Mouse (Mus musculus) forebrain, embryonic 14.5 days (tissue): ENCODE measurements around the gene Olfr39. TPM values are rescaled to one million over a fixed set of nuclear protein-coding genes. Genes with fewer than 3 reads are reported as not detected.
"Not testable (repeated sequence)": the region's sequence is repeated elsewhere in the genome, so short reads cannot be mapped to it uniquely, and the experiment has no call there.

Source experiments
- ATAC-seq: fragments of 200-750 bp; cut with Nextera tagmentation; 2 replicates; pipeline ENCODE4 v1.8.0; 2017; ENCODE audit warnings: mild to moderate bottlenecking, moderate library complexity
- DNase-seq: peaks from one replicate; pipeline ENCODE4 v3.0.0-alpha.2; 2015; ENCODE audit warnings: low spot score
- H3K27ac ChIP-seq: fragments of 300-500 bp; sonication (generic); 2 replicates; pipeline ENCODE4 v1.5.1; 2014; ENCODE audit warnings: low read depth, mild to moderate bottlenecking, control low read depth, low read length, moderate library complexity
- H3K27me3 ChIP-seq: fragments of 300-500 bp; sonication (generic); replicated peaks from 2 replicates; pipeline ENCODE4 v1.6.1; 2014; ENCODE audit warnings: low read length, control low read depth, mixed read lengths; ENCODE audit not compliant: control insufficient read depth, insufficient read depth
- H3K36me3 ChIP-seq: fragments of 300-500 bp; sonication (generic); 2 replicates; pipeline ENCODE4 v1.6.1; 2014; ENCODE audit warnings: low read length, control low read depth; ENCODE audit not compliant: control insufficient read depth, insufficient read depth
- H3K4me1 ChIP-seq: fragments of 300-500 bp; sonication (generic); 2 replicates; pipeline ENCODE4 v1.6.1; 2014; ENCODE audit warnings: antibody characterized with exemption, low read length, control low read depth; ENCODE audit not compliant: control insufficient read depth, insufficient read depth
- H3K4me2 ChIP-seq: fragments of 300-500 bp; sonication (generic); 2 replicates; pipeline ENCODE4 v1.6.1; 2014; ENCODE audit warnings: mild to moderate bottlenecking, control low read depth, low read length
- H3K4me3 ChIP-seq: fragments of 300-500 bp; sonication (generic); 2 replicates; pipeline ENCODE4 v1.5.1; 2014; ENCODE audit warnings: low read depth, low read length, control low read depth
- H3K9ac ChIP-seq: fragments of 300-500 bp; sonication (generic); 2 replicates; pipeline ENCODE4 v1.6.1; 2014; ENCODE audit warnings: mild to moderate bottlenecking, low read length, control low read depth, moderate library complexity
- H3K9me3 ChIP-seq: fragments of 300-500 bp; sonication (generic); replicated peaks from 2 replicates; pipeline ENCODE4 v1.6.1; 2016; ENCODE audit warnings: low read length, control low read depth, mixed read lengths; ENCODE audit not compliant: control insufficient read depth
- WGBS: fragments of 180-500 bp; shearing (Covaris S2); extraction: QIAGEN DNeasy Blood & Tissue Kit; methylation state at CpG from one replicate; pipeline ENCODE4 v1.1.7; 2014; 5-methylcytosine and 5-hydroxymethylcytosine counted together
- polyA plus RNA-seq: library from polyadenylated mRNA; unstranded; fragments of >200 nt; fragmentation: Nextera tagmentation; extraction: Ambion mirVana; gene quantifications from 2 replicates; pipeline ENCODE4 v1.2.1, GENCODE M21; 2014

Olfr39 gene
- polyA plus RNA-seq, result not detected in 2 replicates

DNA sequence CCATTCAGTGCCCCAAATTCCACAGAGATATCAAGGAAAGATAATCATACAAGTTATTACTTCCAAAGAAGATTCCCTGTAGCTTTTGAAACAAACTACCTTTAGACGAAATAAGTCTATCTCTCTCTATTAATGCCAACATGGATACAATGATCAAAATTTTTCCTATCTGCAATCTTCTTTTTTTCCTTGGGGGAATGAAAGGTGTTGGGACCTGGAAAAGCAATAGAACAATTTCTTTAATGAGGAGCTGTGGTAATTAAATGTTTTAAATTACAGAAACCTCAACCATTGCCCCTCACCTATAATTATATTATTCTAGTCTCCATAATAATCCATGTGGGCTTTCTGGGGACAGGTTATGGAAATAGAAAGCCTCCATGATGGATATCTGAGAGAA, at the start of gene Olfr39:
TSS of gene Olfr39 (plus strand) at position 301 of the 400 bp plus-strand sequence.
- ATAC-seq (no peak), DNase-seq (no peak)
- no peak within 1 kb of the TSS for H3K27ac ChIP-seq
- 81% methylated on average over 1 of the region's 1 CpGs for WGBS
- no peak within 1 kb of the TSS for H3K4me2 ChIP-seq
- no peaks in the 10 kb centered on the region for H3K36me3 ChIP-seq
- H3K9me3 ChIP-seq, result no peaks in the 10 kb centered on the region
- no peak within 1 kb of the TSS for H3K4me3 ChIP-seq
- no peaks in the 10 kb centered on the region for H3K27me3 ChIP-seq
- H3K4me1 ChIP-seq, result no peaks in the 10 kb centered on the region
- H3K9ac ChIP-seq, result no peak within 1 kb of the TSS

DNA sequence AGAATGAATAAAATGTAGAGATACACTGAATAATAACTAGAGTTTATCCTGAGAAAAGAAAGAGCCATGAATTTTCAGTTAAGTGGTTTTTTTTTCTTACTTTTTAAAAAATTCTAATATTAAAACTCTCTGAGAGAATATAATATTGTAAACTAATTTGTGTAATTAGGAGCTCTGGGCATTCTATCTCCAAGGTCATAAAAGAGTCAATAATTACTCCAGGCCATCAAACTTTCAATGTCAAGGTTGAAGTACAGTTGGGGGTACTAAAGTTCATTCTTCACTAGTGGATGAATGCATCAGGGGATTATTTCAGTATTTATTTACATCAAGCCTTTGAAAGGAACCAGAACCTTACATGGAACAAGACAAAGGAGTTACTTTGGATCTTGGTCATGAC, 45.3 kb upstream of the Olfr39 start, which contains the start of gene Olfr872:
TSS of gene Olfr872 (plus strand) at position 301 of the 400 bp plus-strand sequence.
- H3K4me2 ChIP-seq, result no peak within 1 kb of the TSS
- H3K36me3 ChIP-seq, result no peaks in the 10 kb centered on the region
- no peaks in the 10 kb centered on the region for H3K4me1 ChIP-seq
- no peak for ATAC-seq
- H3K4me3 ChIP-seq, result no peak within 1 kb of the TSS
- H3K9me3 ChIP-seq, result no peaks in the 10 kb centered on the region
- no peaks in the 10 kb centered on the region for H3K27me3 ChIP-seq
- DNase-seq, result no peak
- no peak within 1 kb of the TSS for H3K27ac ChIP-seq
- H3K9ac ChIP-seq, result no peak within 1 kb of the TSS

DNA sequence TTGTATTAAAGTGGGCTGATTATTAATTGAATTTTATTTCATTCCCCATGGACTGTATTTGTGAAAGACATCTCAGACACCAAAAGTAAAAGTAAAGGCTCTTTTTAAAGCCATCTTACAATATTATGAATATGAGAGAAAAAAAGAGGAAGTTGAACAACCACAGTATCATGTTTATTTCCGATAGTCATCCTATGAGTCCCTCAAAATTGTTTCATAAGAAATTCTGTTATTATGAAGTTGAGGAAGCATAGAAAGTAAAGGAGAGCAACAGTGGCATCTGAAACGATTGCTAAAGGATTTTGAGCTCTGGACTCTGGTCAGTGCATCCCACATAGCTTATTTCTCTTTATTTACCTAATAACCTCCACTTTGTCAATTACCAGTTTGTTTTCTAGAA, 44.8 kb upstream of the Olfr39 start:
- DNase-seq, result no peak
- no peak for ATAC-seq
- Histone ChIP-seq H3K4me3 (no peak overlapping the region), H3K9ac (no peak overlapping the region), H3K36me3 (no peaks in the 10 kb centered on the region), H3K4me1 (no peaks in the 10 kb centered on the region), H3K4me2 (no peak overlapping the region), H3K27ac (no peak overlapping the region), H3K9me3 (no peaks in the 10 kb centered on the region), H3K27me3 (no peaks in the 10 kb centered on the region)
- WGBS, result 77% methylated on average over 2 of the region's 2 CpGs

DNA sequence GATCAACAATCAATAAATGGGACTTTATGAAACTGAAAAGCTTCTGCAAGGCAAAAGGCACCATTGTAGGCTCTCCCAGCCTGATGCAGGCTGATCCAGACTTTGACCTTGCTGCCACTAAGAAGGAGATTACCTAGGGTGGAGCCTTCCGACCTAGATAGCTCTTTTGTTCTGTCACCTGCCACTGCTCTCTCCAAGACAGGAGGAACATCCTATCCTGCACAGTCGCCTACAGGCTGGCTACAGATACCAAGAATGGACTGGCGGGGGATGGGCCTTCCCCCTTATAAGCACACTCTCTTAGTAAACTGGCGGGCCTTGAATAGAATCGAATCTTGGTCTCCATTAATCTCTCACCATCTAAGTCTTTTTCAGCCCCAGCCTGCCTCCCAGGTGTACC, 13.4 kb downstream of the Olfr39 start:
- WGBS, result 85% methylated on average over 5 of the region's 5 CpGs
- H3K27me3 ChIP-seq, ATAC-seq, H3K9me3 ChIP-seq, H3K27ac ChIP-seq, H3K4me1 ChIP-seq, H3K9ac ChIP-seq, H3K4me2 ChIP-seq, H3K4me3 ChIP-seq, DNase-seq, H3K36me3 ChIP-seq: not testable (repeated sequence)

DNA sequence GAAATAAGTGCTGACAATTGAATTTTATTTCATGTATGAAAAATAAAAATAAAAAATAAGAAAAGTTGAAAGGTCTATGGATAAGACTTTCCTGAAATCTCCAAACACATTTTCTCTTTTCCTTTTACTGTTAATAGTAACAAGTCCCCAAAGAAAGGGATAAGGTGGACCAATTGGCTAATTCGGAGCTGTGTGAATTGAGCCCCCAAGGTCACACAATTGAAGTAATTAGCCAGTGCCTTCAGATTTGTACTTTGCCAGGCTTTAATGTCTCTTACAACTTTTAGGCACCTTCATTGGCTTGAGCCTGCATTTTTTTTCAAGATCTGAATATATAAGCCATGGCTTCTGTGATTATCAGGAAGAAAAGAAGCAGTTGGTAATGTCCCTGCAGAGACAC, 16.1 kb downstream of the Olfr39 start, which contains the start of gene Olfr873:
TSS of gene Olfr873 (plus strand) at position 301 of the 400 bp plus-strand sequence.
- no peak within 1 kb of the TSS for H3K9ac ChIP-seq
- H3K4me2 ChIP-seq, result no peak within 1 kb of the TSS
- H3K4me1 ChIP-seq, result no peaks in the 10 kb centered on the region
- no peaks in the 10 kb centered on the region for H3K9me3 ChIP-seq
- no peak within 1 kb of the TSS for H3K4me3 ChIP-seq
- no peak within 1 kb of the TSS for H3K27ac ChIP-seq
- DNase-seq (no peak), ATAC-seq (no peak)
- no peaks in the 10 kb centered on the region for H3K27me3 ChIP-seq
- WGBS, result 88% methylated on average over 1 of the region's 1 CpGs
- no peaks in the 10 kb centered on the region for H3K36me3 ChIP-seq

DNA sequence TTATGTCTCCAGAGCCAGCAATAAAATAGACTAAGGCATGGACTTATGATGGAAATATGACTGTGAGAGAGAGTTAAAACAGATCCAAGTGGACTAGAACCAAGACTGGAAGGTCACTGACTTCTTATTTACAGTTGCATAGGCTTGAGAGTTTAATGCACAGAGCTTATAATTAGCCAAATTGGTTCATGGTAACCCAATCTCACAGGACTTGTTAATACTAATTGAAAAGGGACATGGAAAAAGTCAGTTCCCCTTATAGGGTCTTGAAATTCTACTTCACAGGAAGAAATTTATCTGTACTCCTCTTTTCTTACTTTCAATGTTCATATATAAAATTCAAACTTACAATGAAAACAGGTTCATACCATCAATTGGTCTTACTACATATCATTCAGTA, 53.8 kb downstream of the Olfr39 start, which contains the start of gene Olfr18:
TSS of gene Olfr18 (minus strand) at position 101 of the 400 bp plus-strand sequence.
- DNase-seq (no peak), ATAC-seq (no peak)
- H3K4me2 ChIP-seq, result no peak within 1 kb of the TSS

More for the DNA sequence above, 53.8 kb downstream of the Olfr39 start, which contains the start of gene Olfr18:
- H3K27ac ChIP-seq, result no peak within 1 kb of the TSS
- H3K9me3 ChIP-seq, result no peaks in the 10 kb centered on the region
- no peaks in the 10 kb centered on the region for H3K4me1 ChIP-seq
- H3K27me3 ChIP-seq, result no peaks in the 10 kb centered on the region
- no peak within 1 kb of the TSS for H3K9ac ChIP-seq
- no peak within 1 kb of the TSS for H3K4me3 ChIP-seq
- H3K36me3 ChIP-seq, result no peaks in the 10 kb centered on the region

Other genes starting within 250 kb of the Olfr39 start
- gene Olfr867, start 224.8 kb upstream of the Olfr39 start, polyA plus RNA-seq, result not detected in 2 replicates
- not detected in 2 replicates for gene Olfr868, start 183.7 kb upstream of the Olfr39 start, polyA plus RNA-seq
- not detected in 2 replicates for gene Olfr869, start 153.3 kb upstream of the Olfr39 start, polyA plus RNA-seq
- not detected in 2 replicates for gene Olfr870, start 108.3 kb upstream of the Olfr39 start, polyA plus RNA-seq
- gene Olfr871, start 70.1 kb upstream of the Olfr39 start, polyA plus RNA-seq, result not detected in 2 replicates
- not detected in 2 replicates for gene Olfr872, start 45.2 kb upstream of the Olfr39 start, polyA plus RNA-seq
- not detected in 2 replicates for gene Olfr873, start 16.2 kb downstream of the Olfr39 start, polyA plus RNA-seq
- not detected in 2 replicates for gene Olfr18, start 53.7 kb downstream of the Olfr39 start, polyA plus RNA-seq
- gene Zfp560, start 102.8 kb downstream of the Olfr39 start, polyA plus RNA-seq, result 53.9 and 58.6 TPM in 2 replicates
- gene Zfp26, start 177.8 kb downstream of the Olfr39 start, polyA plus RNA-seq, result 26.5 and 32.4 TPM in 2 replicates
- 40.5 and 41.6 TPM in 2 replicates for gene Zfp426, start 210.4 kb downstream of the Olfr39 start, polyA plus RNA-seq
- gene Zfp266, start 239.1 kb downstream of the Olfr39 start, polyA plus RNA-seq, result 101 and 120 TPM in 2 replicates